Mouse (Mus musculus) adrenal gland, adult 8-10 months (tissue): ENCODE data around the gene Olfr889. TPM values are rescaled to one million over a fixed set of nuclear protein-coding genes. Genes with fewer than 3 reads are reported as not detected.
"Not testable (repeated sequence)": the region's sequence is repeated elsewhere in the genome, so short reads cannot be mapped to it uniquely, and the experiment has no call there.

Experiments used
- DNase-seq: peaks from one replicate; pipeline ENCODE4 v3.0.0; 2022
- total RNA-seq, 4 experiments: library from RNA; stranded (reverse); gene quantifications; 2 replicates each; pipeline ENCODE4 v1.2.4; 2022

Gene Olfr889
- under 1 TPM; 0.03 to 0.34 (median 0.17) TPM for total RNA-seq

DNA sequence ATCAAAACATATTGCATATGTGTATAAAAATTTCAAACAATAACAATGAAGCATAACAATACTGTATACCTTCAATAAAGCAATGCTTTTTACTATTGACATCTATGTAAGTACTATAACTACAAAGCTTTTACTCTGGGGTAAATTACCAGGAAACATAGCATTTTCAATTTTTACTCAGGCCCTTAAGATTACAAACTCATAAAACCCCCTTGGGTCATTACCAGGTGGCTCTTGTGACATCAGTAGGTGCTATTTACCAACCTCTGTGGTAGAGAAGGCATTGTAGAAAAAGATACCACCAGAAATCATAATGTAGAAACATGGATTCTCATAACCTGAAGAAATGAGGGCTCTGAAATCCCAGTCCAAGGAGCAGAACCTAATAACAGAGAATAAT is at the start of gene Olfr889:
Olfr889 (plus strand) TSS at position 301 of the 400 bp plus-strand sequence.
- no peak for DNase-seq

DNA sequence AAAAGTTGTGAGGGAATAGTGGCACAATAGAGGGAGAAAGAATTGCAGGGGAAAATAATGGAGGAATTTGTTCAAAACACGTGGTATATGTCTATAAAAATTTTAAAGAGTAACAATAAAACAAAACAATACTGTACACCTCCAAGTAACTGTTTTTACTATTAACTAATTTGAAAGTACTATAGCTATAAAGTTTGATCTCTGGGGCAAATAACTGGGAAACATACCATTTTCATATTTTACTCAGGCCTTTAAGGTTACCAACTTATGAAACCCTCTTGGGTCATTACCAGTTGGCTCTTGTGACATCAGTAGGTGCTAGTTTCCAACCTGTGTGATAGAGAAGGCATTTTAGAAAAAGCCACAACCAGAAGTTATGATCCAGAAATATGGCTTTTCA is 31.2 kb upstream of the Olfr889 start, which contains the start of gene Olfr887:
Olfr887 (plus strand) TSS at position 301 of the 400 bp plus-strand sequence.
- DNase-seq, result no peak

DNA sequence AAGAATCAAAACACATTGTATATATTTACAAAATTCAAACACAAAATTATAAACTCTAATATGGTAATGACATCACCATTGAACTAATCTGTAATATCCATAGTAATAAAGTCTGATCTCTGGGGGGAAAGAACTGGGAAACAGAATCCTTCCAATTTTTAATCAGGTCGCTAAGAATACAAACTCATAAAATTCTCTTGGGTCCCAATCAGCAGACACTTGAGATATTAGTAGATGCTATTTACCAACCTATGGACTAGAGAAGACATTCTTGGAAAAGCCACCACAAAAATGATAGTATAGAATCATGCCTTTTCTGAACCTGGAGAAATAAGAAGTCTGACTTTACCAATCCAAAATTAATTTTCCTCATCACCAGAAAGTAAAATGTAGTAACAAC is 7.2 kb upstream of the Olfr889 start, which contains the start of gene Olfr888:
Olfr888 (plus strand) TSS at position 301 of the 400 bp plus-strand sequence.
- no peak for DNase-seq

DNA sequence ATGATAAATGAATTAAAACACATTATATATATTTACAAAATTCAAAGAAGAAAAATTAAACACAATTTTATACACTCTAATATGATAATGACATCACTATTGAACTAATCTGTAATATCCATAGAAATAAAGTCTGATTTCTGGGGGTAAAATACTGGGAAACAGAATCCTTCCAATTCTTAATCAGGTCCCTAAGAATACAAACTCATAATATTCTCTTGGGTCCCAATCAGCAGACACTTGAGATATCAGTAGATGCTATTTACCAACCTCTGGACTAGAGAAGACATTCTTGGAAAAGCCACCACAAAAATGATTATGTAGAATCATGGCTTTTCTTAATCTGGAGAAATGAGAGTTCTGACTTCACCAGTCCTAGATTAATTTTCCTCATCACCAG is 27.2 kb downstream of the Olfr889 start, which contains the start of gene Olfr890:
Olfr890 (plus strand) TSS at position 301 of the 400 bp plus-strand sequence.
- DNase-seq, result no peak

DNA sequence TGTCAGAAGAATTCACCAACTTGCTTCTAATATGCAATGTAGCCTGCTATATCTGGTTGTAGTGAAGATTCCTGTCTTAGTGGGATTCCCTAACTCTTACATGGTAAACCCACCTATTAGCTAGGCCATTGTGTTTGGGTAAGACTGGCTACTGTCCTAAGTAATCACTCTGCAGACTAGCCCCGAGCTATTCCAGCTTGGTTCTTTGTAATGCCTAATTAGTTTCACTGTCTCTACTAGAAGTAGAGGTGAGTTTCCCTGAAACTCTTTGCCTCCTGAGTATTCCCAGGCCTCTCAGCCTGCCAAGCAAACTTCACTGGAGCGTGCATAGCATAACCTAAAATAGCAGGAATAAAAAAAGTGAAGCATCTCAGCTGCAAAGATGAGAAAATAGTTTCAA is 53.3 kb downstream of the Olfr889 start:
- not testable (repeated sequence) for DNase-seq

Other genes starting within 250 kb of the Olfr889 start
- not detected for gene Olfr145, start 218.5 kb upstream of the Olfr889 start, total RNA-seq
- gene Olfr878, start 197.4 kb upstream of the Olfr889 start, total RNA-seq, result not detected
- gene Olfr881, start 123.4 kb upstream of the Olfr889 start, total RNA-seq, result not detected
- gene Olfr883, start 89.4 kb upstream of the Olfr889 start, total RNA-seq, result not detected
- not detected for gene Olfr884, start 68.6 kb upstream of the Olfr889 start, total RNA-seq
- gene Olfr885, start 53.9 kb upstream of the Olfr889 start, total RNA-seq, result not detected
- gene Olfr887, start 31.1 kb upstream of the Olfr889 start, total RNA-seq, result not detected
- gene Olfr888, start 7.1 kb upstream of the Olfr889 start, total RNA-seq, result not detected
- not detected for gene Olfr890, start 27.3 kb downstream of the Olfr889 start, total RNA-seq
- gene Olfr891, start 65.6 kb downstream of the Olfr889 start, total RNA-seq, result not detected
- gene Olfr893, start 93.2 kb downstream of the Olfr889 start, total RNA-seq, result not detected
- gene Olfr894, start 102.9 kb downstream of the Olfr889 start, total RNA-seq, result not detected
- not detected for gene Olfr143, start 137.6 kb downstream of the Olfr889 start, total RNA-seq
- not detected for gene Olfr895, start 152.7 kb downstream of the Olfr889 start, total RNA-seq
- gene Olfr896-ps1, start 175.9 kb downstream of the Olfr889 start, total RNA-seq, result not detected
- not detected for gene Olfr25, start 213.9 kb downstream of the Olfr889 start, total RNA-seq
- not detected for gene Olfr898, start 233.2 kb downstream of the Olfr889 start, total RNA-seq